Mouse (Mus musculus) kidney, adult 9 months (tissue): ENCODE results near the gene Tspear.
"Not testable (repeated sequence)": the region's sequence is repeated elsewhere in the genome, so short reads cannot be mapped to it uniquely, and the experiment has no call there.

ENCODE experiments used
- DNase-seq: peaks from one replicate; pipeline ENCODE4 v3.0.0; 2022

Tspear gene

DNA sequence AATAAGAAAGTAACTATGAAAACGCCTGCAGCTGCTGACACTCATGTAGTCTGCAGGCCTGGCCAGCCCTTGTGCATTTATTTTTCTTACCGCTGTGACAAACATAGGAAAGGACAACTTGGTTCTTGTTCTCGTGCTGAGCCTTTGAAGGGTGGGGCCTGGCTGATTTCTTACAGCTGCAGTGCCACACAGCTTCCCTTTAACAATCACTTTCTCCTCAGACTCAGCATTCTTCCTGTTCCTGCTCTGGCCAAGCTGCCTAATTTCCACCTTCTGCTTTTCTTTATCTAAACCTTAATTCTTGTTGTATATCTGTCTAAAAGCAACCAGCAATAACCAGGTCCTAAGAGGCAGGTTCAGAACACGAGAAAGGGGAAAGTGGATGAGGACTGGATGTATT, 27.4 kb downstream of the Tspear start:
- DNase-seq, result no peak

- DNase-seq, result no peak
Observed at GRCm38 (mm10) chr10:77715507-77715906, 29.1 kb downstream of the Tspear start, which contains the start of gene Gm10142. Gene Gm10142, plus strand, starts transcription at chr10:77715807.

DNA sequence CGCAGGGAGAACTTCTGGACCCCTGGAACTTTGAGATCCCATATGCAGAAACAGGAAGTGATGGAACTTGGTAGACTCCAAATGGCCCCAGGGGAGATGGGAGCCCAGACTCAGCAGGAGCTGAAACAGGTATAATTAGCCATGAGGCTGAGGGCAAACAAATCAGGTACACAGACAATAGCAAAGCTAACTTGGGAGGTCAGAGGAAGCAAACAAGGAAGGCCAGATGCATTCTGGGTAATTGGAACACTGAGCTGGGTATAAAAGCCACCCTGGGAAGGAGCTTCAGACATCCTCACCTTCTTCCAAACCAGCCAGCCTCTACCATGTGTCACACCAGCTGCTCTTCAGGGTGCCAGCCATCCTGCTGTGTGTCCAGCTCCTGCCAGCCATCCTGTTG, 33.9 kb downstream of the Tspear start, which contains the start of gene Krtap12-1:
Krtap12-1 (plus strand) TSS at position 301 of the 400 bp plus-strand sequence.
- DNase-seq, result not testable (repeated sequence)

DNA sequence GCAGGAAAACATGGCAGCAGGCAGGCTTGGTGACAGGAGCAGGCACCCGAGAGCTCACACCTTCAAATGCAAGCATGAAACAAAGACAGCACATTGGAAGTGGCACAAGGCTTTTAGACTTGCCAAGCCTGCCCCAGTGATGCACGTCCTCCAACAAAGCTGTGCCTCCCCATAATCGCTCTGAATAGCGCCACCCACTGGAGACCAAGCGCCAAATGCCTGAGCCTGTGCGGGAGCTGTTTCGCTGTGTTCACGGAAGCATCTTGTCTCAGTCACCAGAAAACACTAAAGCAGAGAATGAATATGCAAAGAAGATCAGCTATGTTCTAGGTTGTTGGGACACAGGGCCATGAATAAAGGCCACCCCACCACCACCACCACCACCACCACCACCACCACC, 38.5 kb downstream of the Tspear start:
- no peak for DNase-seq

DNA sequence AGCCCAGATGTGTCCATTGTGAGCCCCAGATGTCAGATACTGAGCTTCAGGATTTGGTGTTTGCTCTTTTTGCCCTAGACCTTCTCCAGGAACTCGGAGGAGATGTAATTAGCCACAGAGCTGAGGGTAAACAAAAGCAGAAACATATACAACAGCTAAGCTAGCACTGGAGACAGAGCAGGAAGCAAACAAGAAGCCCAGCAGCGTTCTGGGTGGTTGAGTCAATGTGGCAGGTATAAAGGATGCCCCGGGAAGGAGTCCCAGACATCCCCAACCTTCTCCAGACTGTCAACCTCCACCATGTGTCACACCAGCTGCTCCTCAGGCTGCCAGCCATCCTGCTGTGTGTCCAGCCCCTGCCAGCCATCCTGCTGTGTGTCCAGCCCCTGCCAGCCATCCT, 39.8 kb downstream of the Tspear start, which contains the start of gene Gm10100:
Gm10100 (plus strand) TSS at position 301 of the 400 bp plus-strand sequence.
- no peak for DNase-seq

DNA sequence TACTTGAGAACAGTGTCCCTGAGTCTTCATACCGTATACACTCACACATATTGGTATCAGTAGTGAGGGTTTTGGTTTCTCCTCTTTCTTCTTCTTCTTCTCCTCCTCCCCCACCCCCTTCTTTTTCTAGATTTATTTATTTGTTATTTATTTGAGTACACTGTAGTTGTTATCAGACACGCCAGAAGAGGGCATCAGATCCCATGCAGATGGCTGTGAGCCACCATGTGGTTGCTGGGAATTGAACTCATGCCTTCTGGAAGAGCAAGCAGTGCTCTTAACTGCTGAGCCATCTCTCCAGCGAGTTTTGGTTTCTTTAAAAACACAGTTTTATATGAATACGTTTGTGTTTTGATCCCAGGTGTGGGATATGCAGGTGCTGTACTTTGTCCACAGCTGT, 41.9 kb downstream of the Tspear start:
- peak; percentile 8 for DNase-seq

DNA sequence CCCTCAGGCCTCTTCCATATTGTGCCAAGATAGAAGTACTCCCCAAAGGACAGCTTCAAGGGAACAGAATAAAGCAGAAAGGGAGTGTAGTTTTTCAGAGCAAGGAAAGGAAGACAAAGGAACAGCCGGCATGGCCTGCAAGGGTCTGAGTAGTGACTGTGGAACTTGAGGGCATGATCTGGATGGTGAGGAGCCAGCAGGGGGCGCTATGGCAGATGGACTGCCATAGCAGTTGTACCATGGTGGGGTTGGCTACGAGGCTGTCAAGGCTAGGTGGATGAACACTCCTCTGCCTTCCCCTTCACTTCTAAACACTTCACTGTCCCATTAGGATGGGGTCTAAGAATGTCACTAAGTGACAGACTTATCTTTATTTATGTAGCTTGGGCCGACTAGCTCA, 42.9 kb downstream of the Tspear start:
- peak; percentile 6 for DNase-seq

DNA sequence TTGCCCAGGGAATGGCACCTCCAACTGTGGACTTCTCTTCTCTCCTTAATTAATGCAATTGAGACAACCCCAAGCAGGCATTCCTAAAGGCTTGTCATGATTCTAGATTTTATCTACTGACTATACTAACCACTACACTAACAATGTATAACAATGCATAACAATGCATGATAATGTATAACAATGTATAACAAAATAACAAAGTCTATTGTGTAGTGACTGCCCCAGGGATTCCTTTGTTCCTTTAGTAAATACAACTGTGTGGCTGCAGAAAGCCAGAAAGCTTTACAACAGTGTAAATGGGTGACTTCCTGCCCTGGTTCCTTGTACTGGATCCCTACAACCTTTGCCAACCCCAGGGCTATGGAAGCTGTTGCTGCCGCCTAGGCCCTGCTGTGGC, 49.6 kb downstream of the Tspear start:
- DNase-seq, result no peak

DNA sequence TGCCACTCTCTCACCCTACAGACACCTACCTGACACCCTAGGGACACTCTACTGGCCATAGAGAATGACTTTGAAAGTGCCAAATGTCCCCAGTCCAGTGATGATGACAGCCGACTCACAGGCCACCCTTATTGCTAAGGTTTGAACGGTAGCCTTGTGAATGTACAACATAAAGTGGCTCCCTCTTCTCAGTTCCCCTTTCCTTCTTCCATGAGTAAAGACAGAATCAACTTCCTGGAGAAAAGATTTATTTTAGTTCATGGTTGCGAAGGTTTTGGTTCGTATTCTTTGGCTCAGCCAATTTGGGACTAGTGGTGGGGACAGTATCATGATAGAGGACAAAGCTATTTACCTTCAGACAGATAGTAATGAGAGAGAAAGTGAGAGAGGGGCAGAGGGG, 52.6 kb downstream of the Tspear start:
- DNase-seq, result no peak

DNA sequence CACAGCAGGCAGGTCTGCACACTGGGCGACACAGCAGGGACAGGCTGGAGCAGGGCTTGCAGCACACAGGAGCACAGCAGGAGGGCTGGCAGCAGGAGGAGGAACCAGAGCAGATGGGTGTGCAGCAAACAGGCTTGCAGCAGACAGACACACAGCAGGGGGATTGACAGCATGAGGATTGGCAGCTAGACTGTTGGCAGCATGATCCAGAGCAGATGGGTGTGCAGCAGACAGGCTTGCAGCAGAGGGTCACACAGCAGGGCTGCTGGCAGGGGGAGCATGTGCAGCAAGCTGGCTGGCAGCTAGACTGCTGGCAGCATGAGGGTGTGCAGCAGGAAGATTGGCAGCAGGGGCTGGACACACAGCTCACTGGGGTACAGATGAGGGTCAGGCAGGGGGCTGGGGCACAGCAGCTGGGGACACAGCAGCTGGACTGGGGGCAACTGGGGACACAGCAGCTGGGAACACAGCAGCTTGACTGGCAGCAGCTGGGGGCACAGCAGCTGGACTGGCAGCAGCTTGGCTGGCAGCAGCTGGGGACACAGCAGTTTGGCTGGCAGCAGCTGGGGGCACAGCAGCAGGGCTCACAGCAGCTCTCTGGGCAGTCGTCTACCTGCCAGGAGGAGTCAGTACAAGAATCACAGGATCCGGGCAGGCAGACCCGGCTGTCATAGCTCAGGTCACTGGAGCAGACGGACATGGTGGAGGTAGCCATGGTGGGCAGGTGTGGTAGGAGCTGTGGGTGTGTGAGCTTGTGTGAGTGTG, 55.7 kb downstream of the Tspear start, which contains the start of gene Gm18596:
Gm18596 (minus strand) TSS at position 715 of the 765 bp plus-strand sequence.
- DNase-seq, result not testable (repeated sequence)

GRCm38 (mm10) chr10:77750686-77751085, 64.3 kb downstream of the Tspear start:
- not testable (repeated sequence) for DNase-seq

GRCm38 (mm10) chr10:77751254-77751653, 64.9 kb downstream of the Tspear start, which contains the start of gene Gm9736:
Gene Gm9736, minus strand, starts transcription at chr10:77751354.
- DNase-seq, result not testable (repeated sequence)

- not testable (repeated sequence) for DNase-seq
Observed at GRCm38 (mm10) chr10:77752312-77752711, 65.9 kb downstream of the Tspear start.

GRCm38 (mm10) chr10:77753448-77753847, 67.1 kb downstream of the Tspear start:
- DNase-seq, result no peak

- not testable (repeated sequence) for DNase-seq
Observed at GRCm38 (mm10) chr10:77759582-77759981, 73.2 kb downstream of the Tspear start, which contains the start of gene Gm3233. Gene Gm3233, minus strand, starts transcription at chr10:77759682.

DNA sequence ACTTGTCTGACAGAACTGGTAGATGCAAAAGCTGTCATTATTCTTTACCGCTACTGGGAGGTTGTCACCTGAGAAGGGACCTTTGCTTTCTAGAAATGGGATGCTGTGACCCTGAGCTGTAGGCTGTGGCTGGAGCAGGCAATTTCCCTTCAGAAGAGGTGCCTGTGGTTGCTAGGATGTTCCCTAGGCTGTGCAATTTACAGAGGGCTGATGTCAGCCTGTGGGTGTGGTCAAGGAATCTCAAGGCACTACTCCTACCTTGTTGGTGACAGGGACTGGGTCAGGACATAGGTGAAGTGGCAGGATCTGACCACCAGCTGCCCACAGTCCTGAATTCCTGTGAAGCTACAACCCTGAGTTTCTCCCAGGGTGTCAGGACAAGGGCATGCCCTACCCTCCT, 83.4 kb downstream of the Tspear start:
- no peak for DNase-seq

GRCm38 (mm10) chr10:77771225-77771624, 84.9 kb downstream of the Tspear start, which contains the start of gene Gm3238:
Gene Gm3238, minus strand, starts transcription at chr10:77771325.
- not testable (repeated sequence) for DNase-seq

DNA sequence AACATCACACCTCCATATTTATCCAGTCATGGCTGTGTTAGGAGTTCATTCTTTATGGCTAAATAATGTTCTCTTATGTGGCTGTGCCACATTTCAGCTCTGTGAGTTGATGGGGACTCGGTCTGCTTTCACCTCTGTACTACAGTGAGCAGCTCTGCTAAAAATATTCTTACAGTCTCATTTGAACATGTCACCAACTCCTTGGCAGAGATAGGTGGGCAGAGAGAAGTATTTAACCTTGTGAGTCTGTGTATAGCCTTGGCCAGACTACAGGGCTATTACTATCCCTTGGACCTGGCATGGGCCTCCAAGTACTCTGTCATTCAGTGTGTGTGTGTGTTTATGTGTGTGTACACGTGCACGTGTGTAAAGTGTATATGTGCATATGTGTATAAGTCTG, 85.8 kb downstream of the Tspear start:
- DNase-seq, result not testable (repeated sequence)

- DNase-seq, result not testable (repeated sequence)
Observed at GRCm38 (mm10) chr10:77776844-77777243, 90.5 kb downstream of the Tspear start, which contains the start of gene Gm7138. Gene Gm7138, minus strand, starts transcription at chr10:77776944.

DNA sequence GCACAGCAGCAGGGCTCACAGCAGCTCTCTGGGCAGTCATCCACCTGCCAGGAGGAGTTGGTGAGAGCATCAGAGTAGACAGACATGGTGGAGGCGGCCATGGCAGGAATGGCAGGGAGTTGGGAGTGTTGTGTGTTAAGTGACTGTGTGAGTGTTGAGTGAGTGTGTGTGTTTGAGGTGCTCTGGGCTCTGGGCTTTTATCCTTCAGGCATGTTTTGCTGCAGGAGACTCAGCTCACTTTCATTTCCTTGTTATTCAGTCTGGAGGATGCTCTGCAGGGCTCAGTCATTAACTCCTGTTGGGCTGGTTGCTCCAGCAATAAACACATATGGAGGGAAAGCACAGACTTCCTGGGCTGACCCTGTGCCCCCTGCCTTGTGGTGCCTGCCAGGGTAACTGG, 96.1 kb downstream of the Tspear start, which contains the start of gene Gm3250:
Gm3250 (minus strand) TSS at position 101 of the 400 bp plus-strand sequence.
- not testable (repeated sequence) for DNase-seq

GRCm38 (mm10) chr10:77783396-77783795, 97.0 kb downstream of the Tspear start:
- not testable (repeated sequence) for DNase-seq

DNA sequence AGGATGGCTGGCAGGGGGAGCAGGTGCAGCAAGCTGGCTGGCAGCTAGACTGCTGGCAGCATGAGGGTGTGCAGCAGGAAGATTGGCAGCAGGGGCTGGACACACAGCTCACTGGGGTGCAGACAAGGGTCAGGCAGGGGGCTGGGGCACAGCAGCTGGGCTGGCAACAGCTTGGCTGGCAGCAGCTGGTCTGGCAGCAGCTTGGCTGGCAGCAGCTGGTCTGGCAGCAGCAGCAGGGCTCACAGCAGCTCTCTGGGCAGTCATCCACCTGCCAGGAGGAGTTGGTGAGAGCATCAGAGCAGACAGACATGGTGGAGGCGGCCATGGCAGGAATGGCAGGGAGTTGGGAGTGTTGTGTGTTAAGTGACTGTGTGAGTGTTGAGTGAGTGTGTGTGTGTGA, 101.5 kb downstream of the Tspear start, which contains the start of gene Gm7137:
Gm7137 (minus strand) TSS at position 325 of the 400 bp plus-strand sequence.
- DNase-seq, result not testable (repeated sequence)

GRCm38 (mm10) chr10:77788621-77789020, 102.3 kb downstream of the Tspear start:
- no peak for DNase-seq

GRCm38 (mm10) chr10:77794976-77795375, 108.6 kb downstream of the Tspear start, which contains the start of gene Gm9639:
Gene Gm9639, minus strand, starts transcription at chr10:77795076.
- DNase-seq, result no peak
